Mouse (Mus musculus): ENCODE measurements around the gene Gria2. TPM values are rescaled to one million over a fixed set of nuclear protein-coding genes. Genes with fewer than 3 reads are reported as not detected.
A peak's percentile ranks its signal among the peaks of the same experiment; 100 is the strongest.

Gria2 gene
- 1.6 and 1.8 TPM in 2 replicates for polyA plus RNA-seq (2015; fragmentation: Nextera tagmentation; extraction: Ambion mirVana)

- Histone ChIP-seq H3K4me1 (peaks cover 18% of the 10 kb centered on the region), H3K27me3 (peaks cover 29% of the 10 kb centered on the region), H3K9me3 (replicated peaks) (no peaks in the 10 kb centered on the region), H3K36me3 (no peaks in the 10 kb centered on the region), H3K4me2 (replicated peaks) (peak within 1 kb of the TSS; percentile 79), H3K27ac (replicated peaks) (no peak within 1 kb of the TSS), H3K4me3 (replicated peaks) (peak within 1 kb of the TSS; percentile 43), H3K9ac (no peak within 1 kb of the TSS)
- WGBS, result under 1% methylated on average over 35 of the region's 35 CpGs
- ATAC-seq (ENCODE audit: insufficient number of reproducible peaks, low FRiP score, low TSS enrichment, low read depth), result peak; percentile 73
These were observed at the start of gene Gria2 for GRCm38 (mm10) chr3:80802596-80803081. Gene Gria2, minus strand, starts transcription at chr3:80802835.

- H3K9me3 ChIP-seq (replicated peaks), result no peaks in the 10 kb centered on the region
- ATAC-seq (ENCODE audit: insufficient number of reproducible peaks, low FRiP score, low TSS enrichment, low read depth), result no peak
- no peak overlapping the region for H3K4me3 ChIP-seq (replicated peaks)
- H3K27me3 ChIP-seq, result no peaks in the 10 kb centered on the region
- no peaks in the 10 kb centered on the region for H3K36me3 ChIP-seq
- no peak overlapping the region for H3K27ac ChIP-seq (replicated peaks)
- H3K9ac ChIP-seq, result no peak overlapping the region
- WGBS, result 87% methylated on average over 10 of the region's 10 CpGs
- H3K4me1 ChIP-seq, result no peaks in the 10 kb centered on the region
- H3K4me2 ChIP-seq (replicated peaks), result no peak overlapping the region
These were observed 48.3 kb upstream of the Gria2 start for GRCm38 (mm10) chr3:80850947-80851346.

GRCm38 (mm10) chr3:80845634-80846033 lies 43.0 kb upstream of the Gria2 start:
- Histone ChIP-seq H3K9me3 (replicated peaks) (no peaks in the 10 kb centered on the region), H3K9ac (no peak overlapping the region), H3K27ac (replicated peaks) (no peak overlapping the region), H3K36me3 (no peaks in the 10 kb centered on the region), H3K4me1 (no peaks in the 10 kb centered on the region), H3K4me2 (replicated peaks) (no peak overlapping the region), H3K27me3 (no peaks in the 10 kb centered on the region), H3K4me3 (replicated peaks) (no peak overlapping the region)
- WGBS, result 86% methylated on average over 2 of the region's 2 CpGs
- no peak for ATAC-seq (ENCODE audit: insufficient number of reproducible peaks, low FRiP score, low TSS enrichment, low read depth)

- 74% methylated on average over 5 of the region's 5 CpGs for WGBS
- no peak for ATAC-seq (ENCODE audit: insufficient number of reproducible peaks, low FRiP score, low TSS enrichment, low read depth)
- Histone ChIP-seq H3K9me3 (replicated peaks) (no peaks in the 10 kb centered on the region), H3K4me2 (replicated peaks) (no peak overlapping the region), H3K9ac (no peak overlapping the region), H3K27me3 (no peaks in the 10 kb centered on the region), H3K4me3 (replicated peaks) (no peak overlapping the region), H3K27ac (replicated peaks) (no peak overlapping the region), H3K36me3 (no peaks in the 10 kb centered on the region), H3K4me1 (no peaks in the 10 kb centered on the region)
These were observed 37.2 kb upstream of the Gria2 start for GRCm38 (mm10) chr3:80839845-80840244.

- ATAC-seq (ENCODE audit: insufficient number of reproducible peaks, low FRiP score, low TSS enrichment, low read depth), result no peak
- H3K9me3 ChIP-seq (replicated peaks), result no peaks in the 10 kb centered on the region
- H3K4me3 ChIP-seq (replicated peaks), result no peak overlapping the region
- H3K36me3 ChIP-seq, result no peaks in the 10 kb centered on the region
- H3K4me2 ChIP-seq (replicated peaks), result no peak overlapping the region
- no peaks in the 10 kb centered on the region for H3K4me1 ChIP-seq
- no peak overlapping the region for H3K27ac ChIP-seq (replicated peaks)
- no peaks in the 10 kb centered on the region for H3K27me3 ChIP-seq
- 23% methylated on average over 3 of the region's 3 CpGs for WGBS
- H3K9ac ChIP-seq, result no peak overlapping the region
These were observed 34.9 kb upstream of the Gria2 start for GRCm38 (mm10) chr3:80837583-80837982.

GRCm38 (mm10) chr3:80823975-80824374 lies 21.3 kb upstream of the Gria2 start:
- 84% methylated on average over 1 of the region's 1 CpGs for WGBS

GRCm38 (mm10) chr3:80818619-80819018 lies 16.0 kb upstream of the Gria2 start:
- H3K27me3 ChIP-seq, result no peaks in the 10 kb centered on the region
- ATAC-seq (ENCODE audit: insufficient number of reproducible peaks, low FRiP score, low TSS enrichment, low read depth), result no peak
- H3K27ac ChIP-seq (replicated peaks), result no peak overlapping the region
- H3K4me1 ChIP-seq, result no peaks in the 10 kb centered on the region
- no peaks in the 10 kb centered on the region for H3K36me3 ChIP-seq
- H3K4me3 ChIP-seq (replicated peaks), result no peak overlapping the region
- WGBS, result 79% methylated on average over 1 of the region's 1 CpGs
- no peak overlapping the region for H3K4me2 ChIP-seq (replicated peaks)
- no peaks in the 10 kb centered on the region for H3K9me3 ChIP-seq (replicated peaks)
- no peak overlapping the region for H3K9ac ChIP-seq

More at GRCm38 (mm10) chr3:80823975-80824374, 21.3 kb upstream of the Gria2 start:
- no peak for ATAC-seq (ENCODE audit: insufficient number of reproducible peaks, low FRiP score, low TSS enrichment, low read depth)
- Histone ChIP-seq H3K9me3 (replicated peaks) (no peaks in the 10 kb centered on the region), H3K27ac (replicated peaks) (no peak overlapping the region), H3K9ac (no peak overlapping the region), H3K27me3 (no peaks in the 10 kb centered on the region), H3K4me3 (replicated peaks) (no peak overlapping the region), H3K4me1 (no peaks in the 10 kb centered on the region), H3K4me2 (replicated peaks) (no peak overlapping the region), H3K36me3 (no peaks in the 10 kb centered on the region)

- Histone ChIP-seq H3K4me1 (no peaks in the 10 kb centered on the region), H3K27ac (replicated peaks) (no peak overlapping the region), H3K36me3 (no peaks in the 10 kb centered on the region), H3K27me3 (no peaks in the 10 kb centered on the region), H3K9ac (no peak overlapping the region), H3K9me3 (replicated peaks) (no peaks in the 10 kb centered on the region), H3K4me2 (replicated peaks) (no peak overlapping the region), H3K4me3 (replicated peaks) (no peak overlapping the region)
- ATAC-seq (ENCODE audit: insufficient number of reproducible peaks, low FRiP score, low TSS enrichment, low read depth), result no peak
These were observed 11.1 kb upstream of the Gria2 start for GRCm38 (mm10) chr3:80813734-80814133.

- WGBS, result 71% methylated on average over 3 of the region's 3 CpGs
- no peak overlapping the region for H3K27ac ChIP-seq (replicated peaks)
- no peaks in the 10 kb centered on the region for H3K9me3 ChIP-seq (replicated peaks)
- H3K4me2 ChIP-seq (replicated peaks), result no peak overlapping the region
- H3K36me3 ChIP-seq, result no peaks in the 10 kb centered on the region
- H3K4me1 ChIP-seq, result no peaks in the 10 kb centered on the region
- no peak overlapping the region for H3K9ac ChIP-seq
- H3K27me3 ChIP-seq, result no peaks in the 10 kb centered on the region
- no peak overlapping the region for H3K4me3 ChIP-seq (replicated peaks)
- no peak for ATAC-seq (ENCODE audit: insufficient number of reproducible peaks, low FRiP score, low TSS enrichment, low read depth)
These were observed 9.6 kb upstream of the Gria2 start for GRCm38 (mm10) chr3:80812237-80812636.

- WGBS, result 5% methylated on average over 1 of the region's 1 CpGs
- H3K36me3 ChIP-seq, result no peaks in the 10 kb centered on the region
These were observed 2.7 kb upstream of the Gria2 start for GRCm38 (mm10) chr3:80805327-80805726.

GRCm38 (mm10) chr3:80803811-80804210 lies 1.2 kb upstream of the Gria2 start:
- no peak overlapping the region for H3K27ac ChIP-seq (replicated peaks)
- peaks cover 29% of the 10 kb centered on the region for H3K27me3 ChIP-seq
- 39% methylated on average over 1 of the region's 1 CpGs for WGBS

More at GRCm38 (mm10) chr3:80805327-80805726, 2.7 kb upstream of the Gria2 start:
- Histone ChIP-seq H3K9ac (no peak overlapping the region), H3K4me1 (peaks cover 15% of the 10 kb centered on the region), H3K4me2 (replicated peaks) (no peak overlapping the region), H3K27ac (replicated peaks) (no peak overlapping the region), H3K4me3 (replicated peaks) (no peak overlapping the region), H3K9me3 (replicated peaks) (no peaks in the 10 kb centered on the region), H3K27me3 (peaks cover 26% of the 10 kb centered on the region)
- ATAC-seq (ENCODE audit: insufficient number of reproducible peaks, low FRiP score, low TSS enrichment, low read depth), result no peak

GRCm38 (mm10) chr3:80803211-80803610 lies 576 bp upstream of the Gria2 start:
- Histone ChIP-seq H3K27me3 (peaks cover 29% of the 10 kb centered on the region), H3K4me2 (replicated peaks) (peak overlapping the region; percentile 79), H3K4me3 (replicated peaks) (no peak overlapping the region), H3K4me1 (peaks cover 18% of the 10 kb centered on the region), H3K36me3 (no peaks in the 10 kb centered on the region), H3K27ac (replicated peaks) (no peak overlapping the region), H3K9ac (no peak overlapping the region), H3K9me3 (replicated peaks) (no peaks in the 10 kb centered on the region)
- WGBS, result 50% methylated on average over 8 of the region's 8 CpGs
- no peak for ATAC-seq (ENCODE audit: insufficient number of reproducible peaks, low FRiP score, low TSS enrichment, low read depth)

More at GRCm38 (mm10) chr3:80803811-80804210, 1.2 kb upstream of the Gria2 start:
- no peak for ATAC-seq (ENCODE audit: insufficient number of reproducible peaks, low FRiP score, low TSS enrichment, low read depth)
- Histone ChIP-seq H3K4me2 (replicated peaks) (no peak overlapping the region), H3K36me3 (no peaks in the 10 kb centered on the region), H3K9me3 (replicated peaks) (no peaks in the 10 kb centered on the region), H3K9ac (no peak overlapping the region), H3K4me1 (peaks cover 18% of the 10 kb centered on the region), H3K4me3 (replicated peaks) (no peak overlapping the region)

Measured in embryonic facial prominence, embryonic 15.5 days (tissue).